Mouse (Mus musculus): ENCODE measurements around the gene Rasgef1b. TPM values are rescaled to one million over a fixed set of nuclear protein-coding genes. Genes with fewer than 3 reads are reported as not detected.

Gene Rasgef1b
- polyA plus RNA-seq, 1 experiment: 8.6 TPM

DNA sequence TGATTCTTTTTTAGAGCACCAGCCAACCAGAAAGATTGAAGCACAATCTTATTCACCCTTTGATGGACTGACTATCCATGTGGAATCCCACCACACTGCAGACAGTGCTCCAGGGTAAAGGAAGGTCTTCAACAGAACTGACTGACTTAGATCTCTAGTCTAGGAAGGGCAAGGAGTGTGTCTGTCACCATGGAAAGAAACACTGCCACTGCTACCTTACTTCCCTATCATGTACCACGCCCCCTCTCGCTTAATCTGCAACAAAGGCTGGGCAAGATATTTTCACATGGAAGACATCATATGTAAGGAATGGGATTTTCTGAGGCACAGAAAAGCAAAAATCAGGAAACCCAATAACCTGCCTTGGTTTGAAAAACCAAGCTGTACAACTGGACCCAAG, 16.9 kb downstream of the Rasgef1b start:
- no peaks in the 10 kb centered on the region for H3K36me3 ChIP-seq (ENCODE audit: control insufficient read depth, insufficient read depth, low read length)
- TF ChIP-seq CTCF (conservative IDR thresholded peaks at IDR 0.05; ENCODE audit: insufficient read depth, insufficient read length, low read depth, low read length): no peak
- no peak for TF ChIP-seq POLR2A (IDR thresholded peaks at IDR 0.05; ENCODE audit: low read depth, low read length)
- no peaks in the 10 kb centered on the region for H3K4me1 ChIP-seq (ENCODE audit: control insufficient read depth, insufficient read depth, low read length)
- 92% methylated on average over 2 of the region's 2 CpGs for WGBS
- no peak overlapping the region for H3K4me3 ChIP-seq (ENCODE audit: insufficient read depth, low read depth, low read length)
- H3K27ac ChIP-seq (ENCODE audit: insufficient read depth, low read depth, low read length): no peak overlapping the region
- no peaks in the 10 kb centered on the region for H3K27me3 ChIP-seq (replicated peaks; ENCODE audit: control insufficient read depth, insufficient read depth, low read length)
- no peak for DNase-seq

GRCm38 (mm10) chr5:99708706-99709105, 20.2 kb downstream of the Rasgef1b start:
- DNase-seq: peak; percentile 22
- no peaks in the 10 kb centered on the region for H3K4me1 ChIP-seq (ENCODE audit: control insufficient read depth, insufficient read depth, low read length)
- H3K36me3 ChIP-seq (ENCODE audit: control insufficient read depth, insufficient read depth, low read length): no peaks in the 10 kb centered on the region
- H3K27ac ChIP-seq (ENCODE audit: insufficient read depth, low read depth, low read length): no peak overlapping the region
- H3K4me3 ChIP-seq (ENCODE audit: insufficient read depth, low read depth, low read length): no peak overlapping the region
- 41% methylated on average over 6 of the region's 6 CpGs for WGBS
- no peaks in the 10 kb centered on the region for H3K27me3 ChIP-seq (replicated peaks; ENCODE audit: control insufficient read depth, insufficient read depth, low read length)
- TF ChIP-seq CTCF (conservative IDR thresholded peaks at IDR 0.05; ENCODE audit: insufficient read depth, insufficient read length, low read depth, low read length) (peak; percentile 36), POLR2A (IDR thresholded peaks at IDR 0.05; ENCODE audit: low read depth, low read length) (no peak)

DNA sequence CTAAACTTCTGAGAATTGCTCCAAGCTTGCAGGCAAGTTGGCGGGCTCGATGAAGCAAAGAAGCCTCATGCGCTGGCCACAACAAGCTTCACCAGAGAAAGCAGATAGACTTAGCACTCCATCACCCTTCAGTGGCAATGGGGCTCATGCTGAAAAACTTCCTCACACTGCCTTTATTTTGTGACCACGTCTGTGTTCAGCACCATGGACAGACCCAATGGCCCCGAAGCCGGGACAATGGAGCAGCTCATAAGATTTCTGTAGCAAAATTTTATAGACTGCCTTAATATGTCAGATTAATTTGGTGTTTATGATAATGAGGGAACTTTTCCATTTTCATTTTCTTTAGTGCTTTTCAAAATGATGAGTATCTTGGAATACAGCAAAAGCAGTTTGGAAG, 21.6 kb downstream of the Rasgef1b start:
- no peak for TF ChIP-seq POLR2A (IDR thresholded peaks at IDR 0.05; ENCODE audit: low read depth, low read length)
- no peak for TF ChIP-seq CTCF (conservative IDR thresholded peaks at IDR 0.05; ENCODE audit: insufficient read depth, insufficient read length, low read depth, low read length)
- Histone ChIP-seq H3K27ac (ENCODE audit: insufficient read depth, low read depth, low read length) (no peak overlapping the region), H3K27me3 (replicated peaks; ENCODE audit: control insufficient read depth, insufficient read depth, low read length) (no peaks in the 10 kb centered on the region), H3K4me1 (ENCODE audit: control insufficient read depth, insufficient read depth, low read length) (no peaks in the 10 kb centered on the region), H3K36me3 (ENCODE audit: control insufficient read depth, insufficient read depth, low read length) (no peaks in the 10 kb centered on the region), H3K4me3 (ENCODE audit: insufficient read depth, low read depth, low read length) (no peak overlapping the region)
- WGBS: 34% methylated on average over 6 of the region's 6 CpGs
- DNase-seq: peak; percentile 6

DNA sequence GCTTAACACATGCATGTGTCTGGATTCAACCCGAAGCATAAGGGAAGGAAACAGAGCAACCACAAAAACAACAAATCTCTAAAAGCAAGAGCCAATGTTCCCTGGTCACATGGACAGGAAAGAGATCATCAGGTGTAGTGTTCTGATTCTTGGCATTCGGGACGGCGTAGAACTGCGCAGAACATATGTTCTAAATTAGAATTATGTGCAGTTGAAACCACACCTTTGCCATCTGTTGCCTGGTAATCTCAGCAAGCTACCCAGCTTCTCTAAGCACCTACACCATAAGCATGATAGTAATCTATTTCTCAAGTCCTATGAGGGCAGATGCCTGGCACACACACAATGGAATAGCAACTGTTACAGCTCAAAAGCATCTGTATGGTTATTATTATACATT, 27.1 kb downstream of the Rasgef1b start:
- Histone ChIP-seq H3K36me3 (ENCODE audit: control insufficient read depth, insufficient read depth, low read length) (no peaks in the 10 kb centered on the region), H3K27me3 (replicated peaks; ENCODE audit: control insufficient read depth, insufficient read depth, low read length) (no peaks in the 10 kb centered on the region), H3K4me1 (ENCODE audit: control insufficient read depth, insufficient read depth, low read length) (no peaks in the 10 kb centered on the region), H3K27ac (ENCODE audit: insufficient read depth, low read depth, low read length) (no peak overlapping the region), H3K4me3 (ENCODE audit: insufficient read depth, low read depth, low read length) (no peak overlapping the region)
- no peak for TF ChIP-seq POLR2A (IDR thresholded peaks at IDR 0.05; ENCODE audit: low read depth, low read length)
- TF ChIP-seq CTCF (conservative IDR thresholded peaks at IDR 0.05; ENCODE audit: insufficient read depth, insufficient read length, low read depth, low read length): no peak
- WGBS: 91% methylated on average over 5 of the region's 5 CpGs
- no peak for DNase-seq

DNA sequence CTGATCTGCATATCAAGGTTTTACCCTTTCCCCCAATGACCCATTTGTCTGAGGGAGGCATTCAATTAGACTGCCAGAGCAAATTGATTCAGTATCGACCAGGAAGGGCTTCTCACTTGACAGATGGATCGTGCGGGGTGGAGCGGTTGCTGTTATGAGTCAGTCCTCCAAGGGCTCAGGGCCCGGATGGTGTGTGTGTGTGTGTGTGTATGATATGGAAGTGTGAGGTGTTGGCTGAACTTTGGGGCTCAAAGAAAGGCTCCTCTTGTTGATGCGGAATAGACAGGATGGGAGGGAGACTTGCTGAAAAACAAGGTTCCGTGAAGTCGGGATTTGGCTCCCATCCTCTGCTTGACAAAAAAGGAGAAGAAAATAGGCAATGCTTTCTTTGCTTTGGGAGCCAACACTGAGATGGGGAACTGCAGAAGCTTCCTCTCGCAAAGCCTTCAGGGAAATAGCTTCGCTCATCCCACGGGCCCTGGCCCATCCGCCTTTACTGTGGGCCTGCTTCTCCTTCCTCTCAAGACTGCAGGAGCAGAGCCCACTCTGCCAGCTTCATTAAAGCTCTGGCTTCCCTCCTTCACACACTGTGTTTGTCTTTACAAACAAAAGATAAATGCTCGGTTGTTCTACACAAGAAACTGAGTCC, 34.0 kb downstream of the Rasgef1b start:
- Histone ChIP-seq H3K4me1 (ENCODE audit: control insufficient read depth, insufficient read depth, low read length) (no peaks in the 10 kb centered on the region), H3K27ac (ENCODE audit: insufficient read depth, low read depth, low read length) (no peak overlapping the region), H3K36me3 (ENCODE audit: control insufficient read depth, insufficient read depth, low read length) (no peaks in the 10 kb centered on the region), H3K27me3 (replicated peaks; ENCODE audit: control insufficient read depth, insufficient read depth, low read length) (no peaks in the 10 kb centered on the region), H3K4me3 (ENCODE audit: insufficient read depth, low read depth, low read length) (no peak overlapping the region)
- DNase-seq: no peak
- WGBS: 86% methylated on average over 13 of the region's 13 CpGs
- TF ChIP-seq CTCF (conservative IDR thresholded peaks at IDR 0.05; ENCODE audit: insufficient read depth, insufficient read length, low read depth, low read length): no peak
- no peak for TF ChIP-seq POLR2A (IDR thresholded peaks at IDR 0.05; ENCODE audit: low read depth, low read length)

DNA sequence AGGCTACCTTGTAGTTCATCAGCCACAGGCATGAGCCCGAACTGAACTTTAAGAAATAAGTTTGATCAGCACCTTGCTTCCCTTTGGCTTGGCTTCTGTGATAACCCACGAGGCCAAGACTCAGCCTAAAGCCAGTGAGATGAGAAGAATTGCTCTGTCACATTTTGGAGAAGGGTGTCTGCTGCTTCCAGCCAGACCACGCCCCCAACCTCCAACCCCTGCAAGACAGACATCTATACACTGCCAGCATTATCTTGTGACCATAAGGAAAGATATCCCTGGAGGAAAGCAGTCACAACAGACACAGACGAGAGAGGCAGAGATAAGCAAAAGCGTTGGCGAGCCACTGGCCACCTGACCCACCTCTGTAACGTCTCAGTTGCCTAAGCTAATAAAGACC, 39.0 kb downstream of the Rasgef1b start:
- no peak for DNase-seq
- TF ChIP-seq CTCF (conservative IDR thresholded peaks at IDR 0.05; ENCODE audit: insufficient read depth, insufficient read length, low read depth, low read length) (no peak), POLR2A (IDR thresholded peaks at IDR 0.05; ENCODE audit: low read depth, low read length) (no peak)
- Histone ChIP-seq H3K36me3 (ENCODE audit: control insufficient read depth, insufficient read depth, low read length) (no peaks in the 10 kb centered on the region), H3K4me1 (ENCODE audit: control insufficient read depth, insufficient read depth, low read length) (no peaks in the 10 kb centered on the region), H3K4me3 (ENCODE audit: insufficient read depth, low read depth, low read length) (no peak overlapping the region), H3K27me3 (replicated peaks; ENCODE audit: control insufficient read depth, insufficient read depth, low read length) (no peaks in the 10 kb centered on the region), H3K27ac (ENCODE audit: insufficient read depth, low read depth, low read length) (no peak overlapping the region)
- WGBS: 43% methylated on average over 7 of the region's 7 CpGs

DNA sequence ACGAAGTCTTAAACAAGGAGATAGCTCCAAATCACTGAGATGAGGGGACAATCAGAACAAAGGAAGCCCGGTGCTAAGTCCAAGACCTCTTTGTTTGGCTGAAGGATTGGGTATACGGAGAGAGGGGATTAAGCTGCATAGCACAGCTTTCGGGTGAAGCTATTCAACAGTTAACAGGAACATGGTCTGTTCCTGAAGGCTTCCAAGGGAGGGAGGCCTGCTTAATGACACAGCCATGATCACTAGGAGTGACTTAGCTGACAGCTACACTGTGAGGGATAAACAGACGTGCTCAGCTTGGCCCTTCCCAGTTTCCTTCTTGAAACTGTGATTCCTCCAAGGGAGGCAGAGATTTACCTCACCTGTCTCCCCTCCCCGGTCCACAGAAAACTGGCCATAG, 41.0 kb downstream of the Rasgef1b start:
- H3K4me1 ChIP-seq (ENCODE audit: control insufficient read depth, insufficient read depth, low read length): no peaks in the 10 kb centered on the region
- DNase-seq: no peak
- 75% methylated on average over 6 of the region's 6 CpGs for WGBS

More for the DNA sequence above, 41.0 kb downstream of the Rasgef1b start:
- TF ChIP-seq CTCF (conservative IDR thresholded peaks at IDR 0.05; ENCODE audit: insufficient read depth, insufficient read length, low read depth, low read length) (no peak), POLR2A (IDR thresholded peaks at IDR 0.05; ENCODE audit: low read depth, low read length) (no peak)
- Histone ChIP-seq H3K27ac (ENCODE audit: insufficient read depth, low read depth, low read length) (no peak overlapping the region), H3K36me3 (ENCODE audit: control insufficient read depth, insufficient read depth, low read length) (no peaks in the 10 kb centered on the region), H3K4me3 (ENCODE audit: insufficient read depth, low read depth, low read length) (no peak overlapping the region), H3K27me3 (replicated peaks; ENCODE audit: control insufficient read depth, insufficient read depth, low read length) (no peaks in the 10 kb centered on the region)
